Mouse (Mus musculus): ENCODE results near the gene Rpp21. TPM values are rescaled to one million over a fixed set of nuclear protein-coding genes. Genes with fewer than 3 reads are reported as not detected.

The Rpp21 gene
- polyA plus RNA-seq, 1 experiment from 2014 or later: 111 TPM

DNA sequence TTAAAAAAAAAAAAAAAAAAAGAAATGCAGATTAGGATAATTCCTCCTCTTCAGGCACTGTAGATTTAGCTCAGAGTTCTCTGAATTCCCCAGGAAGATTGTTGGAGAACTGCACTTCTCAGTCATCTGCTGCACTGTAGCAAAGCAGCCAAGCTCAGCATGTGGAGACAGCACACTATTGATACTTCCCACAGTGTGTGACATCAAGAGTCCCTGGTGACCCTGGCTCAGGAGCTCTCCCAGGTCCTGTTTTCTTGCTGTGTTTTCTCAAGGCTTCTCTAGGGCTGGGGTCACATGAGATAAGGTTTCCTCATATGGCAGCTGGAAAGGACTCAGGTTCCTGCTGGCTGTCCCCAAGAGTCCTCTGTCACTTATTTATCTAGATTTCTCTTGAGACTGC is 51.0 kb downstream of the Rpp21 start:
- Histone ChIP-seq H3K9me3 (ENCODE audit: control insufficient read depth, low read length) (no peaks in the 10 kb centered on the region), H3K4me3 (ENCODE audit: control insufficient read depth in 1 of 2, insufficient read depth in 1 of 2, low read depth in 1 of 2, low read length in 2 of 2) (no peak overlapping the region), H3K27ac (replicated peaks in 1 of 2; ENCODE audit: control insufficient read depth in 1 of 2, insufficient read depth in 1 of 2, low read depth in 2 of 2, low read length in 2 of 2) (no peak overlapping the region), H3K36me3 (ENCODE audit: control insufficient read depth, insufficient read depth, low read length) (no peaks in the 10 kb centered on the region), H3K4me2 (ENCODE audit: low read length) (no peak overlapping the region), H3K9ac (ENCODE audit: low read length) (no peak overlapping the region), H3K27me3 (ENCODE audit: control insufficient read depth, insufficient read depth, low read length) (peaks cover 68% of the 10 kb centered on the region), H3K4me1 (ENCODE audit: control insufficient read depth in 2 of 2, insufficient read depth in 2 of 2, low read length in 2 of 2) (peaks cover 0 to 4% of the 10 kb centered on the region in 2 experiments; a peak in 3 of 4 replicates)
- no peak for ATAC-seq (ENCODE audit: insufficient number of reproducible peaks, insufficient read depth, low FRiP score, low read depth)

- peak overlapping the region; percentile 32; the same call in 1 of the 2 replicates for H3K9ac ChIP-seq (ENCODE audit: low read length)
- H3K4me3 ChIP-seq (ENCODE audit: control insufficient read depth in 1 of 2, insufficient read depth in 1 of 2, low read depth in 1 of 2, low read length in 2 of 2): peak overlapping the region; percentile 40 to 42
- H3K27me3 ChIP-seq (ENCODE audit: control insufficient read depth, insufficient read depth, low read length): peaks cover 67% of the 10 kb centered on the region
- H3K4me1 ChIP-seq (ENCODE audit: control insufficient read depth in 2 of 2, insufficient read depth in 2 of 2, low read length in 2 of 2): peaks cover 0 to 4% of the 10 kb centered on the region in 2 experiments; a peak in 3 of 4 replicates
- WGBS: 1% methylated on average over 40 of the region's 41 CpGs
- H3K4me2 ChIP-seq (ENCODE audit: low read length): peak overlapping the region; percentile 75
- no peaks in the 10 kb centered on the region for H3K9me3 ChIP-seq (ENCODE audit: control insufficient read depth, low read length)
- no peak for ATAC-seq (ENCODE audit: insufficient number of reproducible peaks, insufficient read depth, low FRiP score, low read depth)
- H3K36me3 ChIP-seq (ENCODE audit: control insufficient read depth, insufficient read depth, low read length): no peaks in the 10 kb centered on the region
- no peak overlapping the region for H3K27ac ChIP-seq (replicated peaks in 1 of 2; ENCODE audit: control insufficient read depth in 1 of 2, insufficient read depth in 1 of 2, low read depth in 2 of 2, low read length in 2 of 2)
Measured at GRCm38 (mm10) chr17:36205862-36206261, 52.0 kb downstream of the Rpp21 start.

Other genes with a start within 250 kb of the Rpp21 start
- 2.6 and 2.7 TPM in 2 replicates for gene H2-T24, start 237.5 kb downstream of the Rpp21 start, polyA plus RNA-seq (2014; fragmentation: Nextera tagmentation; extraction: Ambion mirVana)
- gene H2-T23, start 225.2 kb downstream of the Rpp21 start, polyA plus RNA-seq (2014; fragmentation: Nextera tagmentation; extraction: Ambion mirVana): 4.2 and 4.4 TPM in 2 replicates
- gene H2-T22, start 215.3 kb downstream of the Rpp21 start, polyA plus RNA-seq (2014; fragmentation: Nextera tagmentation; extraction: Ambion mirVana): 7.4 and 8.7 TPM in 2 replicates
- not detected in 2 replicates for gene Gm6034, start 215.1 kb downstream of the Rpp21 start, polyA plus RNA-seq (2014; fragmentation: Nextera tagmentation; extraction: Ambion mirVana)
- gene Gm11127, start 199.7 kb downstream of the Rpp21 start, polyA plus RNA-seq (2014; fragmentation: Nextera tagmentation; extraction: Ambion mirVana): not detected in 2 replicates
- not detected in 2 replicates for gene Gm19684, start 136.4 kb downstream of the Rpp21 start, polyA plus RNA-seq (2014; fragmentation: Nextera tagmentation; extraction: Ambion mirVana)
- gene Gm7030, start 128.6 kb downstream of the Rpp21 start, polyA plus RNA-seq (2014; fragmentation: Nextera tagmentation; extraction: Ambion mirVana): not detected in 2 replicates
- gene Gm8909, start 89.5 kb downstream of the Rpp21 start, polyA plus RNA-seq (2014; fragmentation: Nextera tagmentation; extraction: Ambion mirVana): not detected in 2 replicates
- not detected in 2 replicates for gene H2-T3, start 67.8 kb downstream of the Rpp21 start, polyA plus RNA-seq (2014; fragmentation: Nextera tagmentation; extraction: Ambion mirVana)
- 8.7 and 9.5 TPM in 2 replicates for gene Trim39, start 14.2 kb upstream of the Rpp21 start, polyA plus RNA-seq (2014; fragmentation: Nextera tagmentation; extraction: Ambion mirVana)
- gene H2-M10.2, start 28.4 kb upstream of the Rpp21 start, polyA plus RNA-seq (2014; fragmentation: Nextera tagmentation; extraction: Ambion mirVana): not detected in 2 replicates
- gene H2-M10.1, start 68.1 kb upstream of the Rpp21 start, polyA plus RNA-seq (2014; fragmentation: Nextera tagmentation; extraction: Ambion mirVana): not detected in 2 replicates
- not detected in 2 replicates for gene H2-M10.3, start 110.3 kb upstream of the Rpp21 start, polyA plus RNA-seq (2014; fragmentation: Nextera tagmentation; extraction: Ambion mirVana)
- not detected in 2 replicates for gene H2-M10.4, start 204.3 kb upstream of the Rpp21 start, polyA plus RNA-seq (2014; fragmentation: Nextera tagmentation; extraction: Ambion mirVana)

All from heart, embryonic 14.5 days (tissue).